Mouse (Mus musculus) spleen, postnatal 36 days (tissue): ENCODE results near the gene Bach2.

Experiments used
- DNase-seq, 2 experiments: peaks; one replicate each; pipeline ENCODE4 v3.0.0; 2022; ENCODE audit warnings: low spot score in 2 of 2, mixed read lengths in 1 of 2

The Bach2 gene

DNA sequence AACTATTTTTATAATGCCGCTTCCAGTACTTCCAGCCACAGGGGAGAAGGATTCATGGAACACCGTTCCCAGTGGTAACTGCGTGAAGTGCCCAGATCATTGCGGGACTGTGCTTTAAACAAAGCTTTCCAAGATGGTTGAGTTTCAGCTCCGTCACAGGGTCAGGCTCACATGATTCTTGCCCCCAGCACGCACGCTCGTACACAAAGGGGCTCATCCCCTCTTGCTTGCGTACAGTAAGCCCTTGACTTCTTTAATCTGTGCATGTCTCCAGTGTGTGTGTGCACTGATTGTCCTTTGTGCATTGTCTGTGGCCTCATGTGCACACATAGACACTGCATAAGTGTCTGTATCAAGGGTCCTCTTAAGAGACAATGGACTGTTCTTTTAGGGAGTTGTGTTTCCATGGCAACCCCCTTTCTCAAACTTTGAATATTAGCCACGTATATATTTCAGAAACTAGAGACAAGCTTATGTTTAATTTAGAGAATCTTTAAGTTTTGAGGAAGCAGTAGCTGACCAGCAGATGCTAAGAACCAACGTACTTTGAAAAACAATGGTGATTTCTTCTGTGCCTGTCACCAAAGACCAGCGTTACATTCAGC is 119.5 kb downstream of the Bach2 start:
- DNase-seq = no peak

DNA sequence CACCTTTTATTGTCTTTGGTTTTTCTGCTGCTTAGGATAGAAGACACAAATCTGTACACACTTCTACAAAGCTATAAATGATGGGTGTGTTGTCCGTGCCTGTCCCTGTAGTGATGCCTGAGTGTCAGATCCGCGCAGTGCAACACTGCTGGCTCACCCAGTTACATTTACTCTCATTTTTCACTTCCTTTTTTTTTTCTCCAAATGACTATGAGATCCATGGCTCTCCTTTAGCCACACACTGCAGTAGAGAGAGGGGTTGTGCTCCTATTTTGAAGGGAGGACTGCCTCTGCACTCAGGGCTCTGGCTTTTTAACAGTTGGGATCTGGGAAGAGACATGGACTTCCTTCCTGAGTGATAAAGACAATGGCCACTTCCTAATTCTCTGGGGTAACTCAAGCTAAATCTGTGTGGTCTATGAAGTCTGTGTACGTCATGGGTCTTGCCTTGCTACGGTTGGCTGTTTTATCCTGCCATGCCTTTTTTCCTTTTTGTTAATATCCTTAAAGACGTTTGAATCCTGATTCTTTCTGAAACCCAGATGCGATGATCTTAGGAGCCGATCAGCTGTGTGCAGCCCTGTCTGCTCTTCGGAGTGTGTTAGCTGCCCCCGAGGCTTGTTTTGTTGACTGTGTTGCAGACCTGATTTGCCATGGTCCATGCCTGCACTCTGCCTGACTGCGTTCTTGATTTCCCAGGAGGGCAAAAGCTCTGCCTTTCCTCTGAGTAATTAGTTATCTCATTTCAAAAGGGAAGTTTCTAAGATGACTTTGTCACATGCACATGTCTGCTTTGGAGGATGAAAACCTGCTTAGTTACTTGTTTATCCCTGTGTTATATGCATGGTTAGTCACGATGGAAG is 120.2 kb downstream of the Bach2 start:
- peak; percentile 46 to 51 for DNase-seq

GRCm38 (mm10) chr4:32359634-32360033 is 121.0 kb downstream of the Bach2 start:
- DNase-seq = no peak

- no peak for DNase-seq
Measured at GRCm38 (mm10) chr4:32360496-32360895, 121.9 kb downstream of the Bach2 start.

GRCm38 (mm10) chr4:32363488-32363984 is 124.9 kb downstream of the Bach2 start:
- peak; percentile 61 to 67 for DNase-seq

DNA sequence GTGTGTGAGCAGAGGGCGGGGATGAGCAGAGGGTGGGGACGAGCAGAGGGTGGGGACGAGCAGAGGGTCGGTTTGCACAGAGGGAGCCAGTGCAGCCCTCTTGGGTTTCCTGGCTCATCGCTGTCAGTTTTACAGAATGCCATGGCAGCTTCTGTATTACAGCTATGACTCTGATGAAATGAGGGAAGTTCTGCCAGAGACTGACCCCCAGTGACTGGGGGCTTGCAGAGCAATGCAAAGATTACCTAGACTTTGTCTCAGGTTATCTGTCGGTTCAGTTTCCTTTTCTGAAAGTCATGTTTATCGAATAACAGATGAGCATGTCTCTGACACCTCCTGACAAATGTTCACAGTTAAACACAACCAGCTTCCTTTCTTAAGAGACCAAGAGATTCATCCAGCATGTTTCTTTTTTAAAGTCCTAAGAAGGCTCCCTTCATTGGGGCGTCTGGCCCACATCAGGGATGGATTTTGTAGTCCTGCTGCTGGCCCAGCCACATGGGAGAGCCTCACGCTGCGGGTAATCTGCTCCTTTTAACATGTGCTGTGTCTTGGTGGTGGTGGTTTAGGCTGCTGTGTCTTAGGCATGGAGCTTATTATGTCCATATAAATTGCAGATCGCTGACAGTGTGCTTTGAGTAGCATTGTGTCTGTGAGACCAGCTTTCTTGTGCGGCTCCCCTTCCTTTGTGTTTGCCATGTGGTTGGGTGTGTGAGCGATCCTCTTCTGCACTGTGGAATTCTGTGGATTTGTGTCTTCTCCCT is 126.7 kb downstream of the Bach2 start:
- no peak for DNase-seq

DNA sequence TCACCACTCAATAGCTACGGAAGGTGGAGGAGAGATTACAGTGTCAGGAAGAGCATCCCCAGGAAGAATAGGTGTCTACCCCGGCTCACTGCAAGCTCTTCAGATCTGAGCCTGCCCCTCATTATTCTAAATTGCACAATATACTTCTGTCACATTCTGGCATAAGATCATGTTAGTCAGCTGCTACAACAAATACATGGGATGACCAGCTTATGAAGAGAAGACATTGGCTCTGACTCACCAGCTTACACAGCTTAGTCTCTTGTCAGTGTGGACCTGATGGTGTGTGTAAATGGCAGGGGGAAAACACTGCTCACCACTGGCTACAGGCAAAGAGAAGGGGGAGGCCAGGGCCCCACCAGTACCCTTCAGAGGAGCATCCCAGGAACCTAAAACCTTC is 127.6 kb downstream of the Bach2 start:
- DNase-seq = no peak

DNA sequence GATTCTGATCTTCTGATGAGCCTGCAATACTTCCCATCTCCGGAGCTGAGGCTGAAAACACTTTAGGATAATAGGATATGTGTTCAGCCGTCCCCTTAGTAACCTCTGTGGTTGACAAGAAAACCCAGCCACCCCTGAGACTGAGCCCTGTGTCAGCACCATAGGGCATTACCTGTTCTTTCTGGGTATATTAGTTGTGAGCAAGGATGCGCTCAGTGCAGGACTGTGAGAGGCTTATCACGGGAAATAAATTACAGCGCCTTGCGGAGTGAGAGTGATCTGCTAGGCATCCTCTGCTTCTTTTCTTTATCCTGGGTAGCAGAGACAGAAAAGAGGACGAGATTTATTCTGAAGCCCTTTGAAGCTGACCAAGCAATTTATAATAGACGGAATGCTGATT is 129.7 kb downstream of the Bach2 start:
- DNase-seq = no peak

GRCm38 (mm10) chr4:32373085-32373484 is 134.5 kb downstream of the Bach2 start:
- peak in 1 of 2 experiments; percentile 41 for DNase-seq

DNA sequence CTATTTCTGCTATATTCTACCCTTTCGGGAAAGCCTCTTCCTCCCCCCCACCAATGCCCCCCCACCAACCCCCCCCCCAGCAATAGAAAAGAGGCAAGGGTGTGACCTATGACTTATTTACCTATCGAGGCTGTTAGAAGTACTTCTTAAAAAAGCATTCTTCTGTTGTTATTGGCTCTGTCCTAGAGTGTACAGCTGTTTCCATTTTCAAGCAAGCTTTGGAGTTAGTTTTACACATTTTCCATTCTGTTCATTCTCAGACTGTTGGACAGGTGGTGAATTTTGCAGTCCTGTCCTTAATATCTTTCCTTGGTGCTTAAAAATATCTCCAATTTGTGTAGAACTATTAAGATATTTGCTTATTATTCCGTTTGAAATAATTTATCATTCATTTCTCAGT is 134.9 kb downstream of the Bach2 start:
- DNase-seq = no peak

GRCm38 (mm10) chr4:32374751-32375582 is 136.4 kb downstream of the Bach2 start:
- no peak for DNase-seq

- no peak for DNase-seq
Measured at GRCm38 (mm10) chr4:32375721-32376526, 137.3 kb downstream of the Bach2 start.

DNA sequence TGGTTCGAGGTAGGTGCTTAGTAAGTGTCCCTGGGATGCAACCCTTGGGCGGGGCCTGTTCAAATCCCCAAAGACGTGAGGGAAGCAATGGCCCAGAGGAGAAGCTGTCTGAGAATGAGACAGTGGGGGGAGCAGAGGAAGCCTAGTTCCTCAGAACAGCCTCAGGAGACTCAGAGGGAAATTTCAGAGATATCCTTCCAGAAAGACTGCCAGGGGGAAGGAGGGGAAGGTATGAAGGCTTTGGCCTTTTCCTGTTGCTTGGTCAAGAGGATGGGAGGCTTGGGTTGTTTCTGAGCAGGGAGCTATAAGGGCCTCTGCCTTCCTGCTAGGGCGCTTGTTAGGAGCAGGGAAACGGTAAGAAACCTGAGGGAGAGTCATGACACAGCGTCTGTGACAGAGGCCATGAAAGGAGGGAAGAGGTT is 137.9 kb downstream of the Bach2 start:
- no peak for DNase-seq

- no peak for DNase-seq
Measured at GRCm38 (mm10) chr4:32379140-32379539, 140.5 kb downstream of the Bach2 start.

DNA sequence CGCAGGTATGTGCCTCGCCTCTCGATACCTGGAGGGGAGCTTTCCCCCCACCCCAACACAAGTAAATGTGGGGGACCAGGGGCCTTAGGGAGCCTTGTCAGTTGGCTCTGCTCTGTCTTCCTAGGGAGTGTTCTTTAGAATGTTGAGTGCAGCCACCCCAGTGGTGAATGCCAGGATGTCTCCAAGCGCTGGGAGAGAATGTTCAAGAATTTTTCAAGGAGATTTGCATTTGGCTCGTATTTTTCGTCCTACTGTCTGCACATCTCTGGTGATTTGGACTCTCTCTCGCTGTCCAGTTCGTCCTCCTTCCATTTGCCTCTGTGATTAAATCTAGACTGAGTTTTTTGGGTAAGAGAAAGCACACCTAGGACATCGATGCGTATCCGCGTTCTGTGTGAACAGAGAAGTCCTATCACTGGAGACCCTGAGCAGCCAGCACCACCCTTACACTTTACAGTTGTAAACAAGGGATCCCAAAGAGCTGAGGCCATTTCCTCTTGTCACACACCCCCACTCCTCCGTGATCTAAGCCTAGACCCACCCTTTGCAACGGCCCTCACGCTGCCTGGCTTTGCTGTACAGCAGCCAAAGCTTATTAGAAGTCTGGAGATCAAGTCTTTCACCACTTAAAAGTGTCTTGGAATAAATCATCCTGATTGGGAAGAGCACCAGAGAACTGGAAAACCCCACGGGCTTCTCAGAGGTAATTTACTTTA is 143.2 kb downstream of the Bach2 start:
- no peak for DNase-seq

DNA sequence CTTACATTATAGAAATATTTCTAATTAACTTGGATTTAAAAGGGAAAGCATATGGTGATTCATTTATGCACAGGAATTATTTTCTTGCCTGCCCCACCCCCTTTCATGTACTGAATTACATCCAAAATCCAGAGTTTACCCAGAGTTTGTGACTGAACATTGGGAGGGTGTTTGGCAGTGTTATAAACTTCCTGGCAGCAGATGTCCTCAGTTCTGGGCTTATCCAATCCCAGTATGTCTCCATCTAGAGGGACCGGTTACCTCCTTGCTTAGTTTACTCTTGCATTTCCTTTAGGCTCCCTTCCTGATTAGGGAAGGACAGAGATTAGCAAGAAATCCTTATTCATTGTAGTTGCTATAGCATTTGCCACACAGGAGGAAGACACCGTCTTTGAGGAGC is 146.5 kb downstream of the Bach2 start:
- DNase-seq = no peak

DNA sequence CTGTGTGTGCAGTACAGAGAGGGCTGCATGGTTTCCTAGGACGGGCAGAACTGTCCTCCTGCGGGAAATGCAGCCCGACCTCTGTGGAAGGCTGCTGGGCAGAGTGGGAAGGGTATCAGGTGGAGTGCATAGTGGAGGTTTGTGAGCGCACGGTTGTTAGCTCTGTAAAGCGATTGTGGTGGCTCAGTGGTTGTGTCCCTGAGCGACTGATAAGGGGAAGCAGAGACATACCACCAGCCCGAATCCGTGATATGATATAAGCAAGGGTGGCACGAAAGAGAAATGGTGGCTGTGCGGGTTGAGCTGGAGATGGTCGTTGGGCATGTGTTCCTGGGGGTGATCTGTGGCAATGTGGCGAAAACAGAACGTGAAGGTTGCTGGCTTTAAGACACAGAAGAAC is 147.0 kb downstream of the Bach2 start:
- no peak for DNase-seq

DNA sequence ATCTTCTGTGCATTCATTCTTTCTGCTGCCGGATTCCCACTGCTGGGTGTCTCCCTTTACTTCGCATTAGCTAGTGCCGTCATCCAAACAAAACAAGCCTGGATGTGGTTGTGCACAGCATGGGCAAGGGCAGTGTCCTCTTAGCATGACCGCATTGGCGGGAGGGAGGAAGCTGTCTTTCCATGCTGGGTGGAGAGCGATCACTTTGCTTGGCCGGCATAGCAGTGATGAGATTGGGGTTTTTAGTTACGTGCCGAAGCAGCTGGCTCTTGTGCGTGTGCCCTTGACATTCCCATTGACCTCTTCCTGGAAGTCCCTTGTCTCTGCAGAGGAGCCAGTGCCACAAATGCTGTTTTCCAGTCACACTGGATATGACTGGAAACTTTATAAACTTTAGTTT is 147.7 kb downstream of the Bach2 start:
- no peak for DNase-seq

DNA sequence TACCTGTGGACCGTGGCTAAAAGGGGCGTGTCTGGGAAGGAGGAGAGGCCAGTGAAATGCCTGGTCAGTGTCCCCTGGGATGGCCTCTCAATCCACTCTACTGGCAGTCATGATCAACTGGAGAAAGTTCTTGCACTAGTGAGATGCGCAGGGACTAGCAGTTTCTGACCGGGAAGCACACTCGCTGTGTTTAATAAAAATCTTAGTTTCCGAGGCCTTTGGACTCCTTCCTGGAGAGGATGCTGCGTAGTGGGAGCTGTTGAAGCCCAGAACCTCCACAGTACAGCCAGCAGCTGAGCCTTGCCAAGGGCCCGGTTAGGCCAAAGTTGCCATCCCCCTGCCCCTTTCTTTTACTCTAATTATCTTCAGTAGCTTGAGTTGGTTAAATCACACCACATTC is 148.3 kb downstream of the Bach2 start:
- no peak for DNase-seq
